Comparison of ENCODE assay signal across 20 mouse cellular contexts in genomic region chr3:47668824-47669223, GRCm38 (mm10).
DNase-seq lines count a peak whose midpoint lies in the region; ATAC-seq lines count a peak whose summit lies in the region.
"Had no signal": no experiment of that assay in that cellular context is flagged by ENCODE, and none has a peak within 500 bp of the region (broad histone marks: within the 10 kb centered on the region; RNA-seq: fewer than 3 reads in every experiment).

No protein-coding gene starts in this region.

- no peak overlapping the region for H3K27ac ChIP-seq in midbrain, embryonic 14.5 days (replicated peaks; ENCODE audit: low read depth, low read length)
- H3K27ac ChIP-seq in midbrain, embryonic 10.5 days (replicated peaks), result no peak overlapping the region
- no peak overlapping the region for H3K27ac ChIP-seq in forebrain, embryonic 13.5 days
- no peak overlapping the region for H3K27ac ChIP-seq in hindbrain, embryonic 16.5 days (ENCODE audit: low read depth, low read length)
- H3K27ac ChIP-seq: embryonic facial prominence, embryonic 12.5 days; kidney, postnatal 0 days; layer of hippocampus, adult 2 months; limb, embryonic 15.5 days had no signal

- no peak overlapping the region for H3K9ac ChIP-seq in midbrain, embryonic 14.5 days (replicated peaks; ENCODE audit: low read length)
- no peak overlapping the region for H3K9ac ChIP-seq in forebrain, embryonic 13.5 days
- H3K9ac ChIP-seq in hindbrain, embryonic 16.5 days (ENCODE audit: low read depth, low read length), result no peak overlapping the region
- H3K9ac ChIP-seq: embryonic facial prominence, embryonic 12.5 days; limb, embryonic 15.5 days had no signal

- ATAC-seq in midbrain, embryonic 14.5 days (ENCODE audit: low FRiP score, low TSS enrichment), result no peak
- ATAC-seq in forebrain, embryonic 13.5 days, result peak; percentile 96
- ATAC-seq in hindbrain, embryonic 16.5 days, result peak; percentile 72; the same call in 1 of the 2 replicates
- ATAC-seq: CD4-positive, CD25-positive, alpha-beta regulatory T cell, adult 4 months; intestine, embryonic 16.5 days had no signal

- H3K4me2 ChIP-seq in midbrain, embryonic 14.5 days (ENCODE audit: low read length), result no peak overlapping the region
- H3K4me2 ChIP-seq in forebrain, embryonic 13.5 days, result no peak overlapping the region
- H3K4me2 ChIP-seq in hindbrain, embryonic 16.5 days (ENCODE audit: low read length), result no peak overlapping the region
- H3K4me2 ChIP-seq: embryonic facial prominence, embryonic 12.5 days; heart, embryonic 11.5 days; limb, embryonic 15.5 days had no signal

- H3K9me3 ChIP-seq in midbrain, embryonic 14.5 days (ENCODE audit: control insufficient read depth, low read length), result no peaks in the 10 kb centered on the region
- no peaks in the 10 kb centered on the region for H3K9me3 ChIP-seq in midbrain, embryonic 10.5 days (replicated peaks)
- no peaks in the 10 kb centered on the region for H3K9me3 ChIP-seq in forebrain, embryonic 13.5 days (replicated peaks)
- no peaks in the 10 kb centered on the region for H3K9me3 ChIP-seq in hindbrain, embryonic 16.5 days (ENCODE audit: control insufficient read depth, low read length)
- H3K9me3 ChIP-seq: embryonic facial prominence, embryonic 12.5 days; limb, embryonic 15.5 days had no signal

- peak; percentile 46 for DNase-seq in midbrain, embryonic 14.5 days
- no peak for DNase-seq in midbrain, embryonic 10.5 days (ENCODE audit: low spot score)
- peak; percentile 92 for DNase-seq in retina, postnatal 1 day
- DNase-seq in ovary, postnatal 10 days (ENCODE audit: low spot score), result no peak
- DNase-seq in adipocyte (ENCODE audit: low spot score), result no peak
- DNase-seq: adrenal gland, postnatal 14 days; cerebellum, postnatal 36 days; gastrocnemius, postnatal 14 days; heart, postnatal 36 days; lung, adult 2 months; lung, postnatal 4 days had no signal

- H3K4me1 ChIP-seq in midbrain, embryonic 14.5 days (ENCODE audit: control insufficient read depth, insufficient read depth, low read length), result no peaks in the 10 kb centered on the region
- no peaks in the 10 kb centered on the region for H3K4me1 ChIP-seq in midbrain, embryonic 10.5 days
- H3K4me1 ChIP-seq in forebrain, embryonic 13.5 days, result no peaks in the 10 kb centered on the region
- H3K4me1 ChIP-seq in hindbrain, embryonic 16.5 days (ENCODE audit: control insufficient read depth, insufficient read depth, low read depth, low read length), result no peaks in the 10 kb centered on the region
- H3K4me1 ChIP-seq: embryonic facial prominence, embryonic 12.5 days; limb, embryonic 15.5 days had no signal

- H3K27me3 ChIP-seq in midbrain, embryonic 14.5 days (ENCODE audit: control insufficient read depth, insufficient read depth, low read length), result no peaks in the 10 kb centered on the region
- H3K27me3 ChIP-seq in midbrain, embryonic 10.5 days (ENCODE audit: low read depth, poor library complexity, severe bottlenecking), result no peaks in the 10 kb centered on the region
- H3K27me3 ChIP-seq in forebrain, embryonic 13.5 days, result no peaks in the 10 kb centered on the region
- no peaks in the 10 kb centered on the region for H3K27me3 ChIP-seq in hindbrain, embryonic 16.5 days (replicated peaks; ENCODE audit: control insufficient read depth, insufficient read depth, low read length)
- H3K27me3 ChIP-seq: embryonic facial prominence, embryonic 12.5 days; limb, embryonic 15.5 days had no signal

- H3K4me3 ChIP-seq in midbrain, embryonic 14.5 days (replicated peaks; ENCODE audit: low read depth, low read length), result no peak overlapping the region
- no peak overlapping the region for H3K4me3 ChIP-seq in midbrain, embryonic 10.5 days
- no peak overlapping the region for H3K4me3 ChIP-seq in forebrain, embryonic 13.5 days
- H3K4me3 ChIP-seq in hindbrain, embryonic 16.5 days (ENCODE audit: low read length), result no peak overlapping the region
- H3K4me3 ChIP-seq: embryonic facial prominence, embryonic 12.5 days; layer of hippocampus, adult 2 months; limb, embryonic 15.5 days had no signal

- WGBS in midbrain, embryonic 14.5 days, result 58% methylated on average over 3 of the region's 3 CpGs
- WGBS in midbrain, embryonic 10.5 days, result 66% methylated on average over 3 of the region's 3 CpGs
- 13% methylated on average over 3 of the region's 3 CpGs for WGBS in forebrain, embryonic 13.5 days
- WGBS in hindbrain, embryonic 16.5 days, result 40% methylated on average over 3 of the region's 3 CpGs

- H3K36me3 ChIP-seq in midbrain, embryonic 14.5 days (ENCODE audit: control insufficient read depth, insufficient read depth, low read length), result no peaks in the 10 kb centered on the region
- H3K36me3 ChIP-seq in midbrain, embryonic 10.5 days, result no peaks in the 10 kb centered on the region
- no peaks in the 10 kb centered on the region for H3K36me3 ChIP-seq in forebrain, embryonic 13.5 days (ENCODE audit: poor library complexity, severe bottlenecking)
- no peaks in the 10 kb centered on the region for H3K36me3 ChIP-seq in hindbrain, embryonic 16.5 days (ENCODE audit: control insufficient read depth, insufficient read depth, low read length)
- H3K36me3 ChIP-seq: embryonic facial prominence, embryonic 12.5 days; limb, embryonic 15.5 days had no signal

Comparison
In these comparisons a context has a peak if more than half of its experiments do, and no peak if none do; other contexts are left out.
1. DNase-seq: peak in midbrain, embryonic 14.5 days (single experiment) and retina, postnatal 1 day (single experiment); none in midbrain, embryonic 10.5 days (single experiment), ovary, postnatal 10 days (single experiment) and adipocyte (single experiment).